Mouse (Mus musculus) embryonic stem cell, embryonic (primary cell): ENCODE measurements around the gene Spta1.

Experiments
- CTCF ChIA-PET, 4 experiments: fragments of 300-600 bp in 2 of 4; fragments of 350-600 bp in 2 of 4; sonication (Branson Sonifier 250); formaldehyde crosslinking; loops; one replicate each; lab custom pipeline; 2022; ENCODE audit warnings: inconsistent platforms in 2 of 4; lab: Charles Lee
- POLR2A ChIA-PET, 4 experiments: fragments of 300-600 bp in 2 of 4; fragments of 350-600 bp in 2 of 4; sonication (Branson Sonifier 250); formaldehyde crosslinking; loops; one replicate each; lab custom pipeline; 2022; ENCODE audit warnings: antibody characterized with exemption in 4 of 4, inconsistent platforms in 1 of 4; lab: Charles Lee

The Spta1 gene

DNA sequence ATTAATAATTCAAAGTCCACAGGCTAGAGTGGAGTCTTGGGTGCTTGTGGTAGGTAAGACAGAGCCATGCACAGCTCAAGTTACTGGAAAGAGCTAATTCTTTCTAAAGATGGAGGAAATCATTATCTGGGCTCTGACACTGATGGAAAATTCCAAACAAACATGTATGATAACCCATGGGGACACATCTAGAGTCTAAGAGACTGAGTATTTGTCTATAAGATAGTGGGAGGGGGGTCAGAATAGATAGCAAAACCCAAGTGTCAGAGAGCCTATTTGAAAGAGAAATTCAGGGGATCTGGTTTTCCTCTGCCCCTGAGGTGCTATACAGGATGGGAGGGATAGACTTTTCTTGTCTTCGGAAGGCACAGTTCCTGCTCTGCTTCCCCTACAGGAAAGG, 73.5 kb downstream of the Spta1 start:
- ChIA-PET CTCF (interaction anchor here in 1 of 4 experiments (0.7 kb wide), 1 partner anchor 229 kb away, joined by 4 read pairs; no protein-coding TSS in a partner anchor), POLR2A (no interaction called here)

DNA sequence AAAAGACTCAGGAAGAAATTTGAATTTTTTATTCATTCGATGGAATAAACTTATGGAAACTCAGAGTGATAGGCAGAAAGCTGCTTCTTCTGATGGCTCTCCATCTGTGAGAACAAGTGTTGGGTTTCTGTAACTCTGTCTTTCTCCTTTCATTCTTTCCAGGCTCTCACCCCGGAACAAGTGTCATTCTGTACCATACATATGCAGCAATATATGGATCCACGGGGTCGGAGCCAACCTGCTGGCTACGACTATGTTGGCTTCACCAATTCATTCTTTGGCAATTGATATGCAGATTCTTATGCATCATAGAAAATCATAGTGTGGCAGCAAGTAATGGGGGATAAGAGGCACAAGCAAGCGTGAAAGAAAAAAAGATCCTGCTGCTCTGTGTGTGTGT, 74.6 kb downstream of the Spta1 start:
- CTCF ChIA-PET: no interaction called here
- POLR2A ChIA-PET: no interaction called here

DNA sequence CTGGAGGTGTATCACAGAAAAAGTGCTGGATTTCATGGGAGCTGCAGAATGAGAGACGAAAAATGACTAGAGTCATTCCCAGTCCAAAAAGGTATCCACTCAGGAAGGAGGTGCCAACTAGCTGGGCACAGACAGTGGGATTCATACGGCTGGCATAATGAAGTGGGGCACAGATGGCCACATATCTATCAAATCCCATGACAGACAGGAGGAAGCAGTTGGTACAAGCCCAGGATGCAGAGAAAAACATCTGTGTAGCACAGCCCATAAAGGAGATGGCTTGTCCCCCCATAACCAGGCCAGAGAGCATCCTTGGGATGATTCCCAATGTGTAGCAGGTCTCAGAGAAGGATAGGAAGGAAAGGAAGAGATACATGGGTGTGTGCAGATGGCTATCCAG, 77.8 kb downstream of the Spta1 start:
- ChIA-PET CTCF (interaction anchor here in 1 of 4 experiments (0.6 kb wide), 1 partner anchor 799 kb away, joined by 3 read pairs; no protein-coding TSS in a partner anchor), POLR2A (interaction anchor here in 1 of 4 experiments (1.1 kb wide), 1 partner anchor 20 kb away, joined by 3 read pairs; no protein-coding TSS in a partner anchor)

DNA sequence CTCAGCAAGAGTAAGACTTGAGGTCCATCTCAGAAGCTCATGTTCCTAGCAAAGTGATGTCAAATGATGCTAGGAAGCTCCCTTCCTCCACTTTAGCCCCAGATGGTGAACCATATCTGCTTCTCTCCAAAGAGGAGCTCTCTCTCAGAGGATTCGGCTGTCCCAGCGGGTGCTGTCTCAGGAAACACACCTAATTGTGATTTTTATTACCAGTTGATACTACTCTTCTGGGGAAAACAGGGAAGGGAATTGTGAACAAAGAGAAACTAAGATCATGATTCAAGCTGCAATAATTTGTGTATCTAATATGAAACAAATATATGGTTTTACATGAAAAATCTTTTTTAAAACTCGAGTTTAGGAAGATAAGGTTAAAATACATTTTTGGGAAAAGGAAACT, 79.4 kb downstream of the Spta1 start, which contains the start of gene Olfr419:
Gene Olfr419, minus strand, starts transcription at position 101 of the 400 bp plus-strand sequence.
- POLR2A ChIA-PET: interaction anchor here in 2 of 4 experiments (0.6 to 1.2 kb wide), 2 partner anchors 14 to 832 kb away, joined by 3 to 4 read pairs; no protein-coding TSS in a partner anchor

DNA sequence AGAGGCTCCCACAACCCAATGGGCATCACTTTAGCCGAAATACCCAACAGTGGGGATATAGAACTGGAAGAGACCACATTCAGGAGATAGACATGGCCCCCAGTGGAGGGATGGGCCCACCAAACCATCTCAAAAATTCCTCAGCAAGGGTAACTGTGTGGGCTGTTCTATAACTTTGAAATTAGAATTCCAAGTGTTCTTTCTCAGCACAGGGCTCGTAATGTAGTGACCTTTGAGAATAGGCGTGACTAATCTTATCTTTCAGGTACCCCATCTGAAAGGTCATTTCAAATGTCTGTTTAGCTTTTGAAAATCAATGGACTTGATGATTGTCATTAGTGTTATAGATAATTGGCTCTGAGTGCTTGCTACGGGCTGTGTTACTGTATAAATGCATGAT, 95.2 kb downstream of the Spta1 start:
- ChIA-PET CTCF (no interaction called here), POLR2A (no interaction called here)

More for the DNA sequence above, 79.4 kb downstream of the Spta1 start, which contains the start of gene Olfr419:
- CTCF ChIA-PET: no interaction called here

DNA sequence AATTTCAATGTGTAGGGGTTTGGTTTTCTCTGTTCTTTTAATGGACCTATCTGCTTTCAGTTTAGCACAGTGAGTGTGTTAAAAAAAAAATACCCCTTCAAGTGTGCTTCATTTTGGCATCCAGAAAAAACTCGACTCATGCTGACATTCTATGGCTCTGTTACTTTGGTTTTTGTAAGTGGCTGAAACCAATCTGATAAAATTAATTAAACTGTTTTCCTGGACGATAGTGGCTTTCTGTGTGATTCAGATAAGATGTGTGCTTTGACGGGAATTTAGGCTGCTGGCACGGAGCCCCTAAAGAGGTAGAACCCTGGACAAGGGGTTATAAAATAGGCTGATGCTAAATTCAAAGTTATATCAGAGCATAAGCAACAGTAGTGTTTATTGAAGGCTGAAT, 96.6 kb downstream of the Spta1 start:
- CTCF ChIA-PET: no interaction called here
- POLR2A ChIA-PET: no interaction called here

DNA sequence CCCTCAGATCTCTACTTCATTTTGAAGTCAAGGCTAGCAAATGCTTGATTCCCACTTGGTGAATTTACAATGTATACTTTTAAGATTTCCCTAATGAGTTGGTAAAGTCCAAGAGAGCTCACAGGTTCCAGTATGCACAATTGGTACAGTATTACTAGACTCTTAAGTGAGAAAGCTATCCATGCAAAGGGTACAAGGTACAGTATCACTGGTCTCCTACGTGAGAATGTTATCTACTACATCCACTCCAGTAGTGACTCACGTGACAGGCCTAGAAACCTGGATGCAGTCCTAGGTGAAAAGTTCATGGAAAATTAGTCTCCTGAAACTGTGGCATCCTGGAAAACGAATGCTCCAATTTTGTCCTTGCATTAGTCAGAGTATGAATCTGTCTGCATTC, 98.1 kb downstream of the Spta1 start:
- POLR2A ChIA-PET: interaction anchor here in 1 of 4 experiments (1.1 kb wide), 1 partner anchor 21 kb away, joined by 3 read pairs; no protein-coding TSS in a partner anchor
- CTCF ChIA-PET: no interaction called here
